Mouse (Mus musculus) embryonic facial prominence, embryonic 13.5 days (tissue): ENCODE data around the gene Raf1. TPM values are rescaled to one million over a fixed set of nuclear protein-coding genes. Genes with fewer than 3 reads are reported as not detected.

Experiments used
- ATAC-seq: fragments of 200-750 bp; cut with Nextera tagmentation; 2 replicates; pipeline ENCODE4 v1.8.0; 2017; ENCODE audit warnings: low read depth; ENCODE audit not compliant: insufficient number of reproducible peaks, insufficient read depth, low FRiP score, low TSS enrichment
- H3K27ac ChIP-seq: fragments of 300-500 bp; sonication (generic); 2 replicates; pipeline ENCODE4 v1.5.1; 2015; ENCODE audit warnings: moderate library complexity, mild to moderate bottlenecking, inconsistent platforms
- H3K27me3 ChIP-seq: fragments of 300-500 bp; sonication (generic); 2 replicates; pipeline ENCODE4 v1.6.1; 2015; ENCODE audit warnings: mild to moderate bottlenecking, inconsistent platforms
- H3K36me3 ChIP-seq: fragments of 300-500 bp; sonication (generic); 2 replicates; pipeline ENCODE4 v1.6.1; 2015; ENCODE audit warnings: mild to moderate bottlenecking, inconsistent platforms
- H3K4me1 ChIP-seq: fragments of 300-500 bp; sonication (generic); 2 replicates; pipeline ENCODE4 v1.6.1; 2015; ENCODE audit warnings: inconsistent platforms
- H3K4me2 ChIP-seq: fragments of 300-500 bp; sonication (generic); 2 replicates; pipeline ENCODE4 v1.6.1; 2015; ENCODE audit warnings: moderate library complexity, mild to moderate bottlenecking, inconsistent platforms
- H3K4me3 ChIP-seq: fragments of 300-500 bp; sonication (generic); 2 replicates; pipeline ENCODE4 v1.5.1; 2015; ENCODE audit warnings: mild to moderate bottlenecking, inconsistent platforms
- H3K9ac ChIP-seq: fragments of 300-500 bp; sonication (generic); 2 replicates; pipeline ENCODE4 v1.6.1; 2015; ENCODE audit warnings: mild to moderate bottlenecking, inconsistent platforms
- H3K9me3 ChIP-seq: fragments of 300-500 bp; sonication (generic); 2 replicates; pipeline ENCODE4 v1.6.1; 2016; ENCODE audit warnings: inconsistent platforms
- WGBS: fragments of 180-500 bp; shearing (Covaris S2); methylation state at CpG from one replicate; pipeline ENCODE4 v1.1.7; 2015; ENCODE audit warnings: mixed read lengths; 5-methylcytosine and 5-hydroxymethylcytosine counted together
- polyA plus RNA-seq: library from polyadenylated mRNA; unstranded; fragments of >200 nt; fragmentation: Nextera tagmentation; extraction: Ambion mirVana; gene quantifications from 2 replicates; pipeline ENCODE4 v1.2.1, GENCODE M21; 2015

Gene Raf1
- polyA plus RNA-seq, 1 experiment from 2014 or later = 111 TPM

GRCm38 (mm10) chr6:115696707-115697215 is 20.3 kb upstream of the Raf1 start:
- no peaks in the 10 kb centered on the region for H3K27me3 ChIP-seq
- H3K4me1 ChIP-seq = peaks cover 16% of the 10 kb centered on the region; the same call in 1 of the 2 replicates
- no peak for ATAC-seq
- no peaks in the 10 kb centered on the region for H3K9me3 ChIP-seq
- H3K4me2 ChIP-seq = no peak overlapping the region
- H3K36me3 ChIP-seq = no peaks in the 10 kb centered on the region
- H3K4me3 ChIP-seq = no peak overlapping the region
- H3K9ac ChIP-seq = no peak overlapping the region
- 76% methylated on average over 7 of the region's 7 CpGs for WGBS
- H3K27ac ChIP-seq = no peak overlapping the region

- H3K4me2 ChIP-seq = no peak overlapping the region
- H3K27me3 ChIP-seq = no peaks in the 10 kb centered on the region
- H3K4me1 ChIP-seq = peaks cover 16% of the 10 kb centered on the region; the same call in 1 of the 2 replicates
- H3K27ac ChIP-seq = no peak overlapping the region
- no peak overlapping the region for H3K4me3 ChIP-seq
- no peaks in the 10 kb centered on the region for H3K9me3 ChIP-seq
- H3K9ac ChIP-seq = no peak overlapping the region
- no peaks in the 10 kb centered on the region for H3K36me3 ChIP-seq
- ATAC-seq = no peak
- 58% methylated on average over 7 of the region's 7 CpGs for WGBS
Measured at GRCm38 (mm10) chr6:115695124-115695523, 18.7 kb upstream of the Raf1 start.

GRCm38 (mm10) chr6:115694441-115694842 is 18.0 kb upstream of the Raf1 start:
- no peak for ATAC-seq

GRCm38 (mm10) chr6:115692963-115693730 is 16.7 kb upstream of the Raf1 start:
- 61% methylated on average over 5 of the region's 5 CpGs for WGBS

More at GRCm38 (mm10) chr6:115694441-115694842, 18.0 kb upstream of the Raf1 start:
- WGBS = 42% methylated on average over 9 of the region's 9 CpGs
- H3K9ac ChIP-seq = 0 out of 2 replicates have a peak overlapping the region, but pooled peaks have one; percentile 27
- H3K27ac ChIP-seq = no peak overlapping the region
- H3K27me3 ChIP-seq = no peaks in the 10 kb centered on the region
- peaks cover 16% of the 10 kb centered on the region; the same call in 1 of the 2 replicates for H3K4me1 ChIP-seq
- H3K9me3 ChIP-seq = no peaks in the 10 kb centered on the region
- no peaks in the 10 kb centered on the region for H3K36me3 ChIP-seq
- no peak overlapping the region for H3K4me2 ChIP-seq
- H3K4me3 ChIP-seq = no peak overlapping the region

GRCm38 (mm10) chr6:115692163-115692950 is 15.9 kb upstream of the Raf1 start:
- no peak overlapping the region for H3K9ac ChIP-seq
- H3K4me1 ChIP-seq = peaks cover 10% of the 10 kb centered on the region; the same call in 1 of the 2 replicates
- H3K36me3 ChIP-seq = no peaks in the 10 kb centered on the region
- H3K9me3 ChIP-seq = no peaks in the 10 kb centered on the region
- H3K27me3 ChIP-seq = no peaks in the 10 kb centered on the region
- ATAC-seq = no peak
- H3K4me2 ChIP-seq = no peak overlapping the region
- no peak overlapping the region for H3K4me3 ChIP-seq
- no peak overlapping the region for H3K27ac ChIP-seq
- 55% methylated on average over 9 of the region's 9 CpGs for WGBS

More at GRCm38 (mm10) chr6:115692963-115693730, 16.7 kb upstream of the Raf1 start:
- H3K27ac ChIP-seq = no peak overlapping the region
- H3K9ac ChIP-seq = no peak overlapping the region
- no peaks in the 10 kb centered on the region for H3K9me3 ChIP-seq
- ATAC-seq = no peak
- no peaks in the 10 kb centered on the region for H3K27me3 ChIP-seq
- H3K4me3 ChIP-seq = no peak overlapping the region
- peaks cover 16% of the 10 kb centered on the region; the same call in 1 of the 2 replicates for H3K4me1 ChIP-seq
- no peaks in the 10 kb centered on the region for H3K36me3 ChIP-seq
- H3K4me2 ChIP-seq = no peak overlapping the region

GRCm38 (mm10) chr6:115690105-115690504 is 13.7 kb upstream of the Raf1 start:
- Histone ChIP-seq H3K4me2 (no peak overlapping the region), H3K4me1 (peaks cover 10% of the 10 kb centered on the region; the same call in 1 of the 2 replicates), H3K9me3 (0 out of 2 replicates have a peak, but pooled peaks cover 4% of the 10 kb centered on the region), H3K27ac (no peak overlapping the region), H3K36me3 (no peaks in the 10 kb centered on the region; the same call in 1 of the 2 replicates), H3K27me3 (no peaks in the 10 kb centered on the region), H3K9ac (no peak overlapping the region), H3K4me3 (no peak overlapping the region)
- ATAC-seq = no peak
- WGBS = 89% methylated on average over 4 of the region's 4 CpGs

GRCm38 (mm10) chr6:115688589-115688988 is 12.2 kb upstream of the Raf1 start:
- no peak overlapping the region for H3K27ac ChIP-seq
- H3K27me3 ChIP-seq = no peaks in the 10 kb centered on the region
- H3K9me3 ChIP-seq = 0 out of 2 replicates have a peak, but pooled peaks cover 4% of the 10 kb centered on the region
- H3K9ac ChIP-seq = no peak overlapping the region
- no peaks in the 10 kb centered on the region for H3K4me1 ChIP-seq
- no peak overlapping the region for H3K4me3 ChIP-seq
- H3K36me3 ChIP-seq = no peaks in the 10 kb centered on the region; the same call in 1 of the 2 replicates
- no peak for ATAC-seq
- no peak overlapping the region for H3K4me2 ChIP-seq
- WGBS = 88% methylated on average over 4 of the region's 4 CpGs

- H3K4me3 ChIP-seq = no peak overlapping the region
- no peak for ATAC-seq
- H3K27me3 ChIP-seq = no peaks in the 10 kb centered on the region
- H3K27ac ChIP-seq = no peak overlapping the region
- 0 out of 2 replicates have a peak, but pooled peaks cover 4% of the 10 kb centered on the region for H3K9me3 ChIP-seq
- no peak overlapping the region for H3K9ac ChIP-seq
- no peaks in the 10 kb centered on the region; the same call in 1 of the 2 replicates for H3K36me3 ChIP-seq
- WGBS = 53% methylated on average over 3 of the region's 3 CpGs
- no peaks in the 10 kb centered on the region for H3K4me1 ChIP-seq
- no peak overlapping the region for H3K4me2 ChIP-seq
Measured at GRCm38 (mm10) chr6:115687753-115688152, 11.3 kb upstream of the Raf1 start.

GRCm38 (mm10) chr6:115684851-115685646 is 8.6 kb upstream of the Raf1 start:
- H3K4me2 ChIP-seq = no peak overlapping the region
- no peak overlapping the region for H3K27ac ChIP-seq
- no peaks in the 10 kb centered on the region; the same call in 1 of the 2 replicates for H3K36me3 ChIP-seq
- H3K4me3 ChIP-seq = no peak overlapping the region
- H3K4me1 ChIP-seq = no peaks in the 10 kb centered on the region
- no peak for ATAC-seq
- H3K27me3 ChIP-seq = no peaks in the 10 kb centered on the region
- H3K9me3 ChIP-seq = 0 out of 2 replicates have a peak, but pooled peaks cover 4% of the 10 kb centered on the region
- no peak overlapping the region for H3K9ac ChIP-seq
- 56% methylated on average over 11 of the region's 11 CpGs for WGBS

GRCm38 (mm10) chr6:115684271-115684670 is 7.8 kb upstream of the Raf1 start:
- no peak overlapping the region for H3K27ac ChIP-seq
- no peaks in the 10 kb centered on the region for H3K4me1 ChIP-seq
- no peaks in the 10 kb centered on the region for H3K27me3 ChIP-seq
- H3K9ac ChIP-seq = no peak overlapping the region
- H3K9me3 ChIP-seq = 0 out of 2 replicates have a peak, but pooled peaks cover 4% of the 10 kb centered on the region
- no peak for ATAC-seq
- H3K4me3 ChIP-seq = no peak overlapping the region
- 99% methylated on average over 2 of the region's 2 CpGs for WGBS
- H3K4me2 ChIP-seq = no peak overlapping the region
- H3K36me3 ChIP-seq = no peaks in the 10 kb centered on the region; the same call in 1 of the 2 replicates

- ATAC-seq = no peak
- Histone ChIP-seq H3K4me1 (no peaks in the 10 kb centered on the region; the same call in 1 of the 2 replicates), H3K36me3 (no peaks in the 10 kb centered on the region), H3K27ac (no peak overlapping the region), H3K4me3 (no peak overlapping the region), H3K4me2 (no peak overlapping the region), H3K9me3 (no peaks in the 10 kb centered on the region), H3K9ac (no peak overlapping the region), H3K27me3 (no peaks in the 10 kb centered on the region)
- 86% methylated on average over 4 of the region's 4 CpGs for WGBS
Measured at GRCm38 (mm10) chr6:115681066-115681465, 4.6 kb upstream of the Raf1 start.
